ENCODE assay signal across 21 mouse cellular contexts in the genomic region with DNA sequence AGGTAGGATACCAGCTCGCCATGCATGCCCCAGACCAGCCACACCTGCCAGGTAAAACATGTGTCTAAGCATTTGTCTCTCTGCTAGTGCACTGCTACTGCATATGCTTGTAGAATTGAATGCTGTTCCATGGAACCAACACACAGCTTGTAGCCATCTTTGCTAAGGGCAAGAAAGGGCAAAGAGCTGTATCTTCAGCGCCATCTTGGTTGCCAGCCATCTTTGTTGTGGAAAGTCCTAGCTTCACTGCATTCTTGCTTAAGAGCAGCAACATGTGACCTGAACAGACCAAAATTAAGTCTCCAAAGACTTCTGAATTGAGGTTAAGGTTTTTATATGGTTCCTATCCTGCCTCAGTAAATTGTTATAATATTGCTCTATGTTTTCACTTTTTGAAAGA.
"Had no signal": no experiment of that assay in that cellular context is flagged by ENCODE, and none has a peak within 500 bp of the region (broad histone marks: within the 10 kb centered on the region; RNA-seq: fewer than 3 reads in every experiment).

No protein-coding gene starts in this region.

- ATAC-seq: midbrain, embryonic 13.5 days; midbrain, embryonic 16.5 days had no signal

- H3K9me3 ChIP-seq: neural tube, embryonic 13.5 days; neural tube, embryonic 15.5 days; stomach, embryonic 15.5 days had no signal

- H3K4me1 ChIP-seq: midbrain, embryonic 13.5 days; neural tube, embryonic 13.5 days; neural tube, embryonic 15.5 days; stomach, embryonic 15.5 days had no signal

- H3K9ac ChIP-seq: liver, embryonic 14.5 days; lung, embryonic 14.5 days; midbrain, embryonic 13.5 days; neural tube, embryonic 13.5 days; neural tube, embryonic 15.5 days; stomach, embryonic 15.5 days had no signal

- H3K27me3 ChIP-seq: megakaryocyte, embryonic 14.5 days; midbrain, embryonic 13.5 days; neural tube, embryonic 13.5 days; neural tube, embryonic 15.5 days; stomach, embryonic 15.5 days had no signal

- H3K27ac ChIP-seq: liver, embryonic 14.5 days; midbrain, embryonic 13.5 days; neural tube, embryonic 13.5 days; neural tube, embryonic 15.5 days; stomach, embryonic 15.5 days; stomach, postnatal 0 days had no signal

- H3K4me2 ChIP-seq: lung, embryonic 14.5 days; midbrain, embryonic 11.5 days; midbrain, embryonic 13.5 days; neural tube, embryonic 13.5 days; neural tube, embryonic 15.5 days; stomach, embryonic 15.5 days had no signal

- DNase-seq: lung, adult 18-20 months; lung, embryonic 14.5 days; lung, postnatal 10 days; retina, postnatal 1 day; right cerebral cortex, adult 18-20 months; right cerebral cortex, postnatal 25 days; right cerebral cortex, postnatal 4 days; spleen, adult 18-20 months; thymus, adult 2 months; thymus, postnatal 14 days; thymus, postnatal 36 days had no signal

- H3K4me3 ChIP-seq: megakaryocyte, embryonic 14.5 days; midbrain, embryonic 13.5 days; myocyte; neural tube, embryonic 13.5 days; neural tube, embryonic 15.5 days; stomach, embryonic 15.5 days had no signal
